Mouse (Mus musculus) E14TG2a.4 (cell line): Measurements from ENCODE around the gene Polr2b.

Experiments
- H3K27me3 ChIP-seq: 2 replicates; pipeline ENCODE4 v1.6.1; 2014; ENCODE audit warnings: low read length, control low read depth; ENCODE audit not compliant: insufficient read depth
- H3K36me3 ChIP-seq: 2 replicates; pipeline ENCODE4 v1.6.1; 2014; ENCODE audit warnings: low read length, control low read depth; ENCODE audit not compliant: insufficient read depth
- H3K4me1 ChIP-seq: replicated peaks from 2 replicates; pipeline ENCODE4 v1.6.1; 2014; ENCODE audit warnings: low read depth, low read length, control low read depth
- H3K4me3 ChIP-seq: replicated peaks from 2 replicates; pipeline ENCODE4 v1.5.1; 2014; ENCODE audit warnings: mild to moderate bottlenecking, low read length
- H3K9me3 ChIP-seq: 2 replicates; pipeline ENCODE4 v1.6.1; 2014; ENCODE audit warnings: low read length, control low read depth
- CTCF ChIP-seq: conservative IDR thresholded peaks from 2 replicates; pipeline ENCODE4 v1.5.1; 2014; ENCODE audit warnings: low read length
- NANOG ChIP-seq: IDR thresholded peaks from 2 replicates; pipeline ENCODE4 v1.6.1; 2014; ENCODE audit warnings: borderline replicate concordance, low read length, mixed read lengths
- POU5F1 ChIP-seq: IDR thresholded peaks from 2 replicates; pipeline ENCODE4 v1.6.1; 2014; ENCODE audit warnings: low read length, borderline replicate concordance

The Polr2b gene

DNA sequence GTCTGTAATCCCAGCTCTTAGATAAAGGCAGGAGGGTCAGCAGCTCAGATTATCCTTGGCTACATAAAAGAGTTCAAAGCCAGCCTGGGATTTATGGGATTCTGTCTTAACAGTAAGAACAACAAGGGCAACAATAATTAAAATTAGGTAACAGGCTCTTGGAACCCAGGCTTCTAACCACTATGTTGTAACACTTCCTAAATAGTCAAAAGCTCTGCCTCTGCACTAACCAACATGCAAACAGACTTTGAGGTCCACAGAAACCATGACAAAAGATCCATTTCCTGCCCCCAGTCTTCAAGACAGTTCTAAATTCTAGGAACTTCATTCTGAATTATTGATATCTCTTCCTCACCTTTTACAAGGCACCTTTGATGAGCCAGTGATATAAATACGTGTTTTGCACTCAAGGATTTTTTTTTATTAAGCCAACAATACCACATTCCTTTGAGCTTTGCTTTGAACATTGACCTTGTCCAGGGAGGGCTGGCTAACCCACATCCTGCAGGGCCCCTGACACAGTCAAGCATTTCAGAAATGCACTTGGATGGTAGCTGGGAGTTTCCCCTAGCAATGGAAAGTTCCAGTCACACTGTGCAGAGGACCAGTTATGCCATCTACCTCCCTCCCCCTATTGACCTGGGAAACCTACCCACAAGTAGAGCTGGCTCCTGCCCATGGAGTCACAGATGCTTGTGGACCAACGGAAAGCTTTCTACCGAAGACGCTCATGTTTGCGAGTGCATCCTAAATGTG, 74.0 kb downstream of the Polr2b start:
- no peaks in the 10 kb centered on the region for H3K9me3 ChIP-seq
- no peak overlapping the region for H3K4me3 ChIP-seq
- TF ChIP-seq POU5F1 (no peak), NANOG (no peak), CTCF (no peak)
- H3K27me3 ChIP-seq = no peaks in the 10 kb centered on the region
- no peaks in the 10 kb centered on the region for H3K36me3 ChIP-seq
- peaks cover 16% of the 10 kb centered on the region; the same call in 1 of the 2 replicates for H3K4me1 ChIP-seq

DNA sequence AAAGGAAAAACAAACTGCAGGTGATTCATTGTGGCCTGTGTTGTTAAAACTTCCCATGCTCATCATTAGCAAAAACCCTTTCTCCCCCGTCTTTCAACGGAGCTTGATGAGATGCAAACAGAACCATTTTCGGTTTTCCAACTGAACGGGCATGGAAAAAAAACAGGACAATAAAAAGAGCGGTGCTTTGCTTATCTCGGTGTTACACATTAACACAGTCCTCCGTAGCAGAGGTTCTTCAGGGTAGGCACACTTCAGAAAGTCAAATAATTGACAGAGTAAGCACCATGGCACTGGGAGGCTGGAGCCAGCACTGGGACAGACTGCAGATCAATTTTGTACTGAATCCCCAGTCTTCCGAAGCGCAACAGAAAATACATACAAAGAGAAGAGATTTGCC, 74.8 kb downstream of the Polr2b start:
- Histone ChIP-seq H3K27me3 (no peaks in the 10 kb centered on the region), H3K4me1 (peaks cover 16% of the 10 kb centered on the region; the same call in 1 of the 2 replicates), H3K9me3 (no peaks in the 10 kb centered on the region), H3K36me3 (no peaks in the 10 kb centered on the region), H3K4me3 (no peak overlapping the region)
- TF ChIP-seq POU5F1 = no peak
- no peak for TF ChIP-seq CTCF
- no peak for TF ChIP-seq NANOG

DNA sequence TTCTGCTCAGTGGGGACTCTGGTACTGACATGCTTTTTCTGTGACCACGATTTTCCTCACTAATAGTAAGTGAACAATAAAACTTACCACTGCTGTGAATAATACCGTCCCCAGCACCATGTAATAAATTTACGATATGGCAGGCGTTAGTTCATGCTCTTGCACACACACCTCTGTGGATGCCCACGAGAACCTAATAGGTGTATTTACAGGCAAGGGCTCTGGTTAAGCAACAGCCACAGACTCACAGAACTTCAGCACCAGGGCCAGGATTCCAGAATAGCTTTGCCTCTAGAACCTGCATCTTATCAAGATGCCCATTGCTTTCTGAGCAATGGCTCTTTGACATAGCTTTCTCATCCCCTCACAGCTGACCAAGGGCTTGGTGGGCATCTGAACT, 75.3 kb downstream of the Polr2b start:
- Histone ChIP-seq H3K27me3 (no peaks in the 10 kb centered on the region), H3K4me3 (no peak overlapping the region), H3K36me3 (no peaks in the 10 kb centered on the region), H3K9me3 (no peaks in the 10 kb centered on the region), H3K4me1 (peaks cover 16% of the 10 kb centered on the region; the same call in 1 of the 2 replicates)
- no peak for TF ChIP-seq CTCF
- no peak for TF ChIP-seq NANOG
- TF ChIP-seq POU5F1 = no peak

DNA sequence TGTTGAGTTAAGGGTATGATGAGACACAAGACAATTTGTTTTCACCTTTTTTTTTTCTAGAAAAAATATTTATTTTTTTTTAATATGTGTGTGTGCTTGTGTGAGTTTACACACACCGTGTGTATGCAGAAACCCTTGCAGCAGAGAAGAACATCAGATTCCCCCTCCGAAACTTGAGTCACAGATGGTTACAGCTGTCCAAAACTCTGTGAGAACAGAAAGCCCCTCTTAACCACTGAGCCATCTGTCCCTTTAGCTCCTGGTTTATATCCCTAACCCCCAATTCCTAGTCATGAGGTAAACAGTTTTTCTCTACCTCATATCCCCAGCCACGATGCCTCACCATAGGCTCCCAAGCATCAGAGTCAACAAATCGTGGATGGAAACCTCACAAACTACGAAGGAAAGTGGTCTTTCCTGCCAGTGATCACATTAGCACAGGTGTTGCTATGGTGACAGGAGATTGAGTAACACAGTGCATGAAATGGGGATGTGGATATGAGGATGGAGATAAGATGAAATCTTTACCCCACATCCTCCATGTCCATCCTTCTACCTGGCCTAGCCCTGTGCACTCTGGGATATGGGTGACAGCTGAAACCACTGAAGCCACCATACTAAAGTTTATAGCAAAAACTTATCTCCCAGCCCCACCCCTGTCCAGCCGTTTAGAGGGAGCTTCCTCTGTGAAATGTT, 76.1 kb downstream of the Polr2b start:
- no peaks in the 10 kb centered on the region for H3K9me3 ChIP-seq
- H3K4me1 ChIP-seq = peaks cover 16% of the 10 kb centered on the region; the same call in 1 of the 2 replicates
- no peaks in the 10 kb centered on the region for H3K27me3 ChIP-seq
- TF ChIP-seq CTCF (no peak), NANOG (no peak), POU5F1 (no peak)
- H3K36me3 ChIP-seq = no peaks in the 10 kb centered on the region
- no peak overlapping the region for H3K4me3 ChIP-seq

DNA sequence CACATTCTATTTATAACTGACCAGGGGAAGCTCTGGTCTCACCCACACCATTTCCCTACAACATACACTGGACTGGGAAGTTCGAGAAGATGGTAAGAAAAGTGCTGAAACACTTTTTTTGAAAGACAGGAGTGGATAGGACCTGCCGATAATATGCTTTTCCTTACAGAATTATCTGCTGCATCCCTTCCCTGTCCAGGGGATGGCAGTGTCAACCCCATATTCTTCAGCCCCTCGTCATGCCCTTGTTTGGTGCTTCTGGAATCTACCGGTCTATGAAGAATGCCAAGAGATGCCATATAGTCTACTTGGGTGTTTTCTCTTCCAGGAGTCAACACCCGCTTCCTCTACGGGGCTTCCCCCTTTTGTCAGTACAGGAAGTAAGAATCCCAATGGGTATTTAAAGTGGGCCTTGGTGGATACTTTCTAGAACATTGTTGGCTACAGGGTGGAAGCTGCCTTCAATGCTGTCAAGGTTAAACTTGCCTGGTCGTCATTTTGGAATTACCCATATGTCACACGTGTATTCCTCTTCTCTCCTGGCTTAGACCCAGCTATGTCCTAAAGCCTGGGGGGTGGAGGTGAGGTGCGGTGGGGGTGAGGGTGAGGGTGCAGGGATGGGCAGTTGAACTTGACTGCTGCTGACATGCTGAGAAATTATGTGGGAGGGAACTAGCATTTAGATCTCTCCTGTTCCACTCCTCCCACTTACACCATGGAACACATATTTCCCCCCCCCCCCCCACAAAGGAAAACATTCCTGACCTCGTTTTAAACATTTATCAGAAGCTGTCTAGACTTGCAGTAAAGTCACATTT, 76.9 kb downstream of the Polr2b start:
- Histone ChIP-seq H3K36me3 (no peaks in the 10 kb centered on the region), H3K4me3 (no peak overlapping the region), H3K27me3 (no peaks in the 10 kb centered on the region), H3K4me1 (peaks cover 9% of the 10 kb centered on the region; the same call in 1 of the 2 replicates), H3K9me3 (no peaks in the 10 kb centered on the region)
- TF ChIP-seq CTCF (no peak), NANOG (no peak), POU5F1 (no peak)

DNA sequence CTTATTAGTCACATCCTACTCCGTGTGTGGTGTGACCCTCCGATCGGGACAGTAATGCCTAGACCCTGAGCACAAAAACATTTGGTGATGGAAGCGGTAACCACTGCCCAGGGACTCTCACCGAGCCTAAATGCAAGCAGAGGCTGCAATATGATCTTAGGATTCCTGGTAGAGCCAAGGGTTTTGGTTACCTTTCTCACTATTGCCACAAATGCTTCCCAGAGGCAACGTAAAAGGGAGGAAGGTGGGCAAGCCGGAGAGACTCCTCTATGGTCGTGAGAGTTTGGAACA, 77.4 kb downstream of the Polr2b start:
- H3K9me3 ChIP-seq = no peaks in the 10 kb centered on the region
- H3K4me1 ChIP-seq = peaks cover 4% of the 10 kb centered on the region; the same call in 1 of the 2 replicates
- no peaks in the 10 kb centered on the region for H3K27me3 ChIP-seq
- H3K4me3 ChIP-seq = no peak overlapping the region
- H3K36me3 ChIP-seq = no peaks in the 10 kb centered on the region
- TF ChIP-seq CTCF = no peak
- no peak for TF ChIP-seq NANOG

DNA sequence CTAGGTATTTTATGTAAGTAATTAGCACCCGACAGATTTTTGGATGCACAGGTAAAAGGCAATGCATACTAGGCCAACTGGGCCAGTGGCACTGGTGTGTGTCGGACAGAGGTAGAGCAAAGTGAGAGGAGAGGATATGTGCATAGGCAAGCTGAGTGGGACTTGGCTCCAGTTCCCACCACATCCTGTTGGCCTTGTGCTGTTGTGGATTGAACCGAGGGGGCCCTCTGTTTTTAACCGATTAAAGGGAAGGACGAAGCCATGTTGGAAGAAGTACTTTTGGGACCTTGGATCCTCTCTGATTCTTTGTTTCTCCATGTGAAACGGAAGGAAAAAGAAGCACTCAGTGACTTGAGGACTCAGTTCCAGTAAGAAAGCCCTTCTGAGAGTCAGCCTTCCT, 78.4 kb downstream of the Polr2b start:
- Histone ChIP-seq H3K36me3 (no peaks in the 10 kb centered on the region), H3K27me3 (no peaks in the 10 kb centered on the region), H3K4me3 (no peak overlapping the region), H3K9me3 (no peaks in the 10 kb centered on the region), H3K4me1 (no peaks in the 10 kb centered on the region)
- TF ChIP-seq NANOG = no peak
- no peak for TF ChIP-seq POU5F1

DNA sequence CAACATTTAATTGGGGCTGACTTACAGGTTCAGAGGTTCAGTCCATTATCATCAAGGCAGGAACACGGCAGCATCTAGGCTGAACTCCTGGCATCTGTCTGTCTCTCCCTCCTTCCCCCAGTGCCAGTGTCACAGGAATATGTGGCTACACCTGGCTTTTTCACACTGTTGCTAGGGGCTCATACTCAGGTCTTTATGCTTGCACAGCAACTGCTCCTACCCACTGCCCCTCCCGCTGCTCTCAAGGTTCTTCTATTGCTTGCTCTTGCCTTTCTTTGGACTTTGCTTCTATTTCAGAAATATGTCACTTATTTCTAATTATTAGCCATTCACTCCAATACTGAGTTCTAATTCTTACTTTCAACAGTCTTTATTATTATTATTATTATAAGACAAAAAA, 80.3 kb downstream of the Polr2b start:
- no peaks in the 10 kb centered on the region for H3K4me1 ChIP-seq
- no peak overlapping the region for H3K4me3 ChIP-seq
- no peak for TF ChIP-seq CTCF
- no peak for TF ChIP-seq NANOG
- TF ChIP-seq POU5F1 = no peak
- H3K27me3 ChIP-seq = no peaks in the 10 kb centered on the region
- H3K36me3 ChIP-seq = no peaks in the 10 kb centered on the region
- no peaks in the 10 kb centered on the region for H3K9me3 ChIP-seq
